Mouse (Mus musculus): ENCODE data around the gene Pgf.

- TF ChIP-seq CTCF (IDR thresholded peaks at IDR 0.05; ENCODE audit: low read depth) (no peak), EP300 (IDR thresholded peaks at IDR 0.05; ENCODE audit: low read depth) (no peak)
These were observed 19.8 kb upstream of the Pgf start for GRCm38 (mm10) chr12:85197371-85197770.

Data from liver, embryonic 14.5 days (tissue).